Mouse (Mus musculus): ENCODE results near the gene Sap30bp.

GRCm38 (mm10) chr11:115885281-115885680, 47.8 kb upstream of the Sap30bp start:
- no peak for TF ChIP-seq CTCF (IDR thresholded peaks at IDR 0.05; ENCODE audit: low read depth)
- TF ChIP-seq EP300 (IDR thresholded peaks at IDR 0.05; ENCODE audit: low read depth): no peak

Data from heart, postnatal 0 days (tissue).